Mouse (Mus musculus): ENCODE data around the gene Mrpl4.

Gene Mrpl4

DNA sequence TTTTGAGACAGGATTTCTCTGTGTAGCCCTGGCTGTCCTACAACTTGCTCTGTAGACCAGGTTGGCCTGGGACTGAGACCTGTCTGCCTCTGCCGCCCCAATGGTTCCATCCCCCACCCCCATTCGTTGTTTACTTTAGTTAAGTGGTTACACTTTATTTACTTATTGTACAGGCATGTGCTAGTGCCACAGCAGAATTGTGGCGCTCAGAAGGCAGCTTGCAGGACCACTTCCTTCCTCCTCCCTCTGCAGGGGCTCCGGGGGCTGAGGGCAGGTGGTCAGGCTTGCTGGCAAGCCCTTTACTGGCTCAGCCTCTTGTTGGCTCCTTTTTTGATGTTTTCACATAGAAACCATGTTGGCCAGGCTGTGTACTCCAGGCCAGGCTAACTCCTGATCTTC is 14.6 kb downstream of the Mrpl4 start:
- no peak for DNase-seq (ENCODE audit: low read depth, low spot score)

- no peak for DNase-seq (ENCODE audit: low read depth, low spot score)
These were observed 16.1 kb downstream of the Mrpl4 start for GRCm38 (mm10) chr9:21018600-21018999.

- no peak for DNase-seq (ENCODE audit: low read depth, low spot score)
These were observed 18.8 kb downstream of the Mrpl4 start for GRCm38 (mm10) chr9:21021363-21021762.

- peak; percentile 62 for DNase-seq (ENCODE audit: low read depth, low spot score)
These were observed 19.8 kb downstream of the Mrpl4 start for GRCm38 (mm10) chr9:21022288-21022687.

DNA sequence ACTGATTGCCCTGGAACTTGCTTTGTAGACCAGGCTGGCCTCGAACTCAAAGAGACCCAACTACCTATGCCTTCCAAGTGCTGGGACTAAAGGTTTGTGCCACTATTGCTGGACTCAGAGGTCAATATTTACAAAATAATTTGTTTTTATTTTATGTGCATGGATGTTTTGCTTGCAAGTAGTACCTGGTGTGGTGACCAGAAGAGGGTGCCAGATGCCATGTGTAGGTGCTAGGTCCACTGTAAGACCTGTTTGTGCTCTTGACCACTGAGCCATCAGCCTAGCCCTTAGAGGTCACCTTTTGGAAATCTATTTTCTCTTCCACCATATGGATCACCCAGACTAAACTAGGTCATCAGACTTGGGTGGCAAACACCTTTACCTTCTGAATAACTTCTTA is 20.2 kb downstream of the Mrpl4 start:
- DNase-seq (ENCODE audit: low read depth, low spot score): no peak

- no peak for DNase-seq (ENCODE audit: low read depth, low spot score)
These were observed 22.8 kb downstream of the Mrpl4 start for GRCm38 (mm10) chr9:21025258-21025810.

- DNase-seq (ENCODE audit: low read depth, low spot score): no peak
These were observed 24.3 kb downstream of the Mrpl4 start for GRCm38 (mm10) chr9:21026849-21027248.

GRCm38 (mm10) chr9:21027774-21028290 is 25.3 kb downstream of the Mrpl4 start:
- DNase-seq (ENCODE audit: low read depth, low spot score): no peak

DNA sequence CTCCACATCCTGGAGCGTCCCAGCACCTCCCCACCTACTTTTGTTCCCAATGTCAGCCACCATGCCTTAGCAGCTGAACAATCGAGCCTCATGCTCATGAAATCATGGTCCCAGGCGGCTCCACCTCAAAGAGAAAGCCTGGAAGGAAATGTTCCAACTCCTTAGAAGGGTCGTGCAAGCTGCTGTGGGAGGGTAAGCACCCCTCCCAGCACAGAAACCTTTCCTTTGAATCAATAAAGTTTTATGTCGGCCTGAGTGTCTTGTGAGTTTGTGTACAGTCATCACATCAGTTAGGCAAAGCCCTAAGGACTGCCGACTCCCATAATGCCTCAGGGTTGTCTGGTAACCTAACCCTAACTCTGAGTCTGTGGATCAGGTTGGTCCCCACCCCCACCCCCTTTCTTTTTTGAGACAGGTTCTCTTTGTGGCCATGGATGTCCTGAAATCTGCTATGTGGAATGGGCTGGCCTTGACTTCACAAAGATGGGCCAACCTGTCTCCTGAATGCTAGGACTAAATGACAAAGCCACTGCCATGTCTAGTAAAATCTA is 26.1 kb downstream of the Mrpl4 start:
- no peak for DNase-seq (ENCODE audit: low read depth, low spot score)

DNA sequence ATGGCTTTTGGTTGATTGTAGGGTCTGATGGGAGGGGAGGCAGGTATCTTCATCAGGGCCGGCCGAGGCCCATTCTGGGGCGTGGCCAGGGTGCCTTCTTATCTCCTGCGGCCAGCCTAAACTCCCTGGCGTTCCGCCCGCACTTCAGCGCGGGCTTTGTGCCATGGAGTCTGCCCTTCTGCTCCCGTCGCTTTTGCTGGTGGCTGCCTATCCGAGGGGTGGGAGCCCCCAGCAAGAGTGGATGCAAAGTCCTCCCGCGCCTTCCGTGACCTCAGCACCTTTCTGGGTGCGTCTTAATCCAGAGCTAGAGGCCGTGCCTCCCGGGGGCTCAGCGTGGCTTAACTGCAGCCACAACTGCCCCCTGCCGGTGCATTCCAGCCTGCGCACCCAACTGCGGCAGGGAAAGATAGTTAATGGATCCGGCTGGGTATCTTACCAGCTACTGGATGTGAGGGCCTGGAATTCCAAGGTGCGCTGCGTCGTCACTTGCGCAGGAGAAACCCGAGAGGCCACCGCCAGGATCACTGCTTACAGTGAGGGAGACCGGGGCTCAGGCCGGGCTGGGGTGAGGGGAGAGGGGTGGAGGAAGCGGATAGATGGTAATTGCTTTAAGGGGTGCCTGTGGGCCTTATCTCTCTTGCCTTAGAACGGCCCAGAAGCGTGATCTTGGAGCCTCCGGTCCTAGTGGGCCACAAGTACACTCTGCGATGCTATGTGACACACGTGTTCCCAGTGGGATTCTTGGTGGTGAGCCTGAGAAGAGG is 26.9 kb downstream of the Mrpl4 start, which contains the start of gene Icam4:
Gene Icam4, plus strand, starts transcription at position 83 of the 764 bp plus-strand sequence.
- DNase-seq (ENCODE audit: low read depth, low spot score): peak; percentile 86

DNA sequence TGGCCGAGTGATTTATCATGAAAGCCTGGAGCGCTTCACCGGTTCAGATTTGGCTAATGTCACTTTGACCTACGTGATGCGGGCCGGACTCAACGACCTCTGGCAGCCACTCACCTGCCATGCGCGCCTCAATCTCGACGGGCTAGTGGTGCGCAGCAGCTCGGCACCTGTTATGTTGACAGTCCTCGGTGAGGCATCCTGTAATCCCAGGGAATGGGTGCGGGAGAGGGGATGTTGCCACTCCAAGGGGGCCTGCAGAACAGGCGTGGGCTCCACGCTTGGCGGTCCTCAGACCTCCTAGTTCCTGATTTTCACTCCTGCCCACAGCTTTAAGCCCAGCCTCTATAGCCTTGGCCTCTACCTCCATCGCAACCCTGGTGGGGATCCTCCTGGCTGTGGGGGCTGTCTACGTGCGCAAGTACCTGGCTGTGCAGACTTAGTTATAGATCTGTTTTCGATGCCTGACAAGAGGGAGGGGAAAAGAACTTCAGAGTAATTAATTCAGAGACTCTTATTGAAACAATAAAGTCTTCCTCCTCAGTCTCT is 27.6 kb downstream of the Mrpl4 start:
- DNase-seq (ENCODE audit: low read depth, low spot score): no peak

- peak; percentile 95 for DNase-seq (ENCODE audit: low read depth, low spot score)
These were observed 28.3 kb downstream of the Mrpl4 start for GRCm38 (mm10) chr9:21030781-21031250.

- DNase-seq (ENCODE audit: low read depth, low spot score): peak; percentile 79
These were observed 28.8 kb downstream of the Mrpl4 start for GRCm38 (mm10) chr9:21031251-21031895.

DNA sequence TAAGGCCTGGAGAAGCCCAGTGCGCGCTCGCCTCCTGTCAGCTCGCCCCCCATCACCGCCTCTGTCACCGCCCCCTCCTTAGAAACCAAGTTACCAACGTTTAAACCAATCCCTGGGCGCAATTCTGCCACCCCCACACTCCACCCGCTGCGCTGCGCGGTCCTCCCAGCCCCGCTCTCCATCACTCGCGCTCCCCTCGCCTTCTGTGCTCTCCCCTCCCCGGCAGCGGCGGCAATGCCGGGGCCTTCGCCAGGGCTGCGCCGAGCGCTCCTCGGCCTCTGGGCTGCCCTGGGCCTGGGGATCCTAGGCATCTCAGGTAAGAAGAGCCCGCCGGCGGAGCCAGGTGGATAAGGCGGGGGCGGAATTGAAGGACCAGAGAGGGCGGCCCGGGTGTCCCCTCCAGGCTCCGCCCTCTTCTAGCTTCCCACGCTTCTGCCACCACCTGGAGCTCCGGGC is 29.4 kb downstream of the Mrpl4 start, which contains the start of gene Icam5:
Gene Icam5, plus strand, starts transcription at position 178 of the 456 bp plus-strand sequence.
- no peak for DNase-seq (ENCODE audit: low read depth, low spot score)

GRCm38 (mm10) chr9:21032491-21032890 is 30.0 kb downstream of the Mrpl4 start:
- DNase-seq (ENCODE audit: low read depth, low spot score): no peak

- peak; percentile 92 for DNase-seq (ENCODE audit: low read depth, low spot score)
These were observed 30.6 kb downstream of the Mrpl4 start for GRCm38 (mm10) chr9:21033136-21033535.

GRCm38 (mm10) chr9:21034481-21035085 is 32.0 kb downstream of the Mrpl4 start:
- peak; percentile 75 for DNase-seq (ENCODE audit: low read depth, low spot score)

DNA sequence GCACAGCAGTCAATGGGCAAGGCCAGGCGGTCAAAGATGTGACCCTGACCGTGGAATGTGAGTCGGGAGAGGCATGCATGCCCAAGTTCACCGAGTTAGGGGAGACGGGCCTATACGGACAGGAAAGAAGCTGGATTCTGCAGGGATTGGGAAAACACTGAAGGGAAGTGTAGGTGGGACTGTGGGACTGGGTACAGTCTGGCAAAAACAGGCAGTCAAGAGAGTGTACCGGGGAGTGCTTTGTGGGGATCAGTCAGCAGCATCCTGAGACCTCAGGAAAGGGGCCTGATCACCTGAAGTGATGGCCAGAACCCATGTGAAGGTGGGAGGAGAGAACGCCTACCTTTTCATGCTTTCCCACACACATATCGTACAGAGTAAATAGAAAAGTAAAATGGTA is 33.0 kb downstream of the Mrpl4 start:
- DNase-seq (ENCODE audit: low read depth, low spot score): no peak

DNA sequence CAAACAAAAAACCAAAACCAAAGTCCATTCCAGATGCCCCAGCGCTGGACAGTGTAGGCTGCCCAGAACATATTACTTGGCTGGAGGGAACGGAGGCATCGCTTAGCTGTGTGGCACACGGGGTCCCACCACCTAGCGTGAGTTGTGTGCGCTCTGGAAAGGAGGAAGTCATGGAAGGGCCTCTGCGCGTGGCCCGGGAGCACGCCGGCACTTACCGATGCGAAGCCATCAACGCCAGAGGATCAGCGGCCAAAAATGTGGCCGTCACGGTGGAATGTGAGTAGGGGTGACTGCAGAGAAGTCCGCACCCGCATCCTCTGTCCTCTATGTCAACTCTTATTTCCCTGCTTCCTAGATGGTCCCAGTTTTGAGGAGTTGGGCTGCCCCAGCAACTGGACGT is 33.6 kb downstream of the Mrpl4 start:
- no peak for DNase-seq (ENCODE audit: low read depth, low spot score)

DNA sequence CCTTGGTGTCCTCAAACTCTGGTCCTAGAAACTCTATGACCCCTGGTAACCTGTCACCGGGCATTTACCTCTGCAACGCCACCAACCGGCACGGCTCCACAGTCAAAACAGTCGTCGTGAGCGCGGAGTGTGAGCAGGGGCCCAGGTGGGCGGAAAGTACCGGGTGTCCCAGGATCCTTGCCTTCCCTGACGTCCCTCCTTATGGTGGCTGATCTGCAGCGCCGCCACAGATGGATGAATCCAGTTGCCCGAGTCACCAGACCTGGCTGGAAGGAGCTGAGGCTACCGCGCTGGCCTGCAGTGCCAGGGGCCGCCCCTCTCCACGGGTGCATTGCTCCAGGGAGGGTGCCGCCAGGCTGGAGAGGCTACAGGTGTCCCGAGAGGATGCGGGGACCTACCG is 34.1 kb downstream of the Mrpl4 start:
- no peak for DNase-seq (ENCODE audit: low read depth, low spot score)

DNA sequence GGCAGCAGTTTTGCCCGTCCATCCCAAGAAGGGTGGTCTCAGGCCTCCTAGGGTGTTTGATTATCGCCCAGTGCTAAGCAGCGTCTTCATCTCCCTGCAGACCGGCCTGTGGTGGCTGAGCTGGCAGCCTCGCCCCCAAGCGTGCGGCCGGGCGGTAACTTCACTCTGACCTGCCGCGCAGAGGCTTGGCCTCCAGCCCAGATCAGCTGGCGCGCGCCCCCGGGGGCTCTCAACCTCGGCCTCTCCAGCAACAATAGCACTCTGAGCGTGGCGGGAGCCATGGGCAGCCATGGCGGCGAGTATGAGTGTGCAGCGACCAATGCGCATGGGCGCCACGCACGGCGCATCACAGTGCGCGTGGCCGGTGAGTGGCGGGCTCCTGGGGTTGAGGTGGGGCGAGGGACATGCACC is 34.9 kb downstream of the Mrpl4 start:
- no peak for DNase-seq (ENCODE audit: low read depth, low spot score)
